Mouse (Mus musculus): ENCODE results near the gene Ing2. TPM values are rescaled to one million over a fixed set of nuclear protein-coding genes. Genes with fewer than 3 reads are reported as not detected.

The Ing2 gene
- total RNA-seq (2014; fragmentation: Nextera tagmentation) (30.6 and 54.4 TPM in 2 replicates), total RNA-seq (2017) (14.6 and 58.2 TPM in 2 replicates)

DNA sequence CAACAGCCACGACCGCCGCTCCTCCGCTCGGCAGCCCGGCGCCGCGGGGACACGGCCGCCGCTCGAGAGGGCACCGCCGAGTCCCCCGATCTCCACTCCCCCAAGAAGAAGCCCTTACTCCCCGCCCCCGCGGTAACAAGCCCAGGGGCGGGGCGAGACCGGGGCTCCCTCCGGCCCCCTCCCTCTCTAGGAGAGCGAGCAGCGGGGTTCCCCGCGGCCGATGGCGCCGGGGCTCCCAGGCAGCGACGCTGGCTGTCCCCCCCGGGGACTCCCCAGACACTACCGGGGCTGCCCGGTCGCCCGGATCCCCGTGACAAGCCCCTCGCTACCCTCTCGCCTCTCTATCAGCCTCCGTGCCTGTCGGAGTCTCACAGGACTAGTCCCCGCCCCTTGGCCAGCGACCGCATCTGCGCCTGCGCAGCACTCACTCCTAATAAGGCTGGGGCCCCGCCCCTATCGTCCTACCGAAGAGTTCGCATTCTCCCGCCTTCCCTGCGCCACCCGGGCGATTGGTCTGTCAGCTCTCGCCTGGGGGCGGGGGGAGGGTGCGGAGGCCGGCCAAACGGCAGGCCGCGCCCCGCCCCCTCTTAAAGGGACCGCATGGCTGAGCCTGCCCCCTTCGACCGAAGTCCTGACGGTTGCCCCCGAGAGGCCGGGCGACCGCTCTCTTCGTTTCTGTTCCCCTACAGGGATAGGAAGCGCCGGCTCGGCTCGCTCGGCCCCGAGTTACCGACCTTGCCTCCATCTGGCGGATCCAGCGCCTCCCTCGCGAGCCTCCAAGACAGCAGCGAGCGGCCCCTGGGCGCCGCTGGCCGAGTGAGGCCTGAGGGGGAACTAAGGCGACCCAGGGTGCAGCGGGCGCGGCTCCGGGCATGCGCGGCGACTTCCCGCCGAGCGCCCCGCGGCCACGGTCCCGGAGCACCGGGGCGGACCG lies at the start of gene Ing2:
TSS of gene Ing2 (minus strand) at position 780 of the 934 bp plus-strand sequence.
- ATAC-seq (replicated peaks; ENCODE audit: low FRiP score, low TSS enrichment, poor library complexity, severe bottlenecking), result peak; percentile 87

DNA sequence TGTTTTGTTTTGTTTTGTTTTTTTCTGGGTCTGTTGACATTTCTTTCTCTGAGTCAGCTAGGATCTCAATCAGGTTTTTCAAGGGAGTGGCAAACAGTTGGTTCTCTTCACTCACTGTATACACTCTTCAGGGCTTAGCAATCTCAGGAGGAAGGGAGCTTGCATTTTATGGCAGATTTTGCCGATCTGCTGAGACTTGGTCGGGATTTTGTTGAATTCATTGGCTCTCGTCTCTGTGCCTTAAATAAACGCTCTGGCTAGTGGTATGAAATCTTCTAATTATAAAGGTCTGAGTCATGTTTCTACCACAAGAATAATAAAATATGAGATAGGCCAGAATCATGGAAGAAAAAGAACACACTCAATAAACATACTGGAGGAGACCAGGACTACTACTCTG lies 46.3 kb upstream of the Ing2 start:
- no peak for ATAC-seq (replicated peaks; ENCODE audit: low FRiP score, low TSS enrichment, poor library complexity, severe bottlenecking)

DNA sequence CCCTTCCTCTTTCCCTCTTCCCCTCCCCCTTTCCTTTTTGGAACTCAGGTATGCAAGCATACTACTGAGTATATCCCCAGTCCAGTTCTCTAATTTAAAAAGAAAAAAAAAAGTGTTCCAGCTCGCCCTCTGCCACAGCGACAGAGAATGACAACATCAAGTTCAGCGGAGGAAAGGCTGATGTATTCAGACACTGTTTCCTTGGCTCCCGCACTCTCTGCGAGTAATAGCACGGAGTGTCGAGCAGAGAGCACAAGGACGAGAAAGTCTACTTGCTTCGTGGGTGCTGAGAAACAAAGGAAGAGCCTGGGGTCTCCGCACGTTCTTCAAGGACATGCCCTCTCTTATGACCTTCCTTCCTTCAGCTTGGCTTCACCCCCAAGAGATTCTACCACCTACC lies 43.3 kb upstream of the Ing2 start:
- ATAC-seq (replicated peaks; ENCODE audit: low FRiP score, low TSS enrichment, poor library complexity, severe bottlenecking), result no peak

DNA sequence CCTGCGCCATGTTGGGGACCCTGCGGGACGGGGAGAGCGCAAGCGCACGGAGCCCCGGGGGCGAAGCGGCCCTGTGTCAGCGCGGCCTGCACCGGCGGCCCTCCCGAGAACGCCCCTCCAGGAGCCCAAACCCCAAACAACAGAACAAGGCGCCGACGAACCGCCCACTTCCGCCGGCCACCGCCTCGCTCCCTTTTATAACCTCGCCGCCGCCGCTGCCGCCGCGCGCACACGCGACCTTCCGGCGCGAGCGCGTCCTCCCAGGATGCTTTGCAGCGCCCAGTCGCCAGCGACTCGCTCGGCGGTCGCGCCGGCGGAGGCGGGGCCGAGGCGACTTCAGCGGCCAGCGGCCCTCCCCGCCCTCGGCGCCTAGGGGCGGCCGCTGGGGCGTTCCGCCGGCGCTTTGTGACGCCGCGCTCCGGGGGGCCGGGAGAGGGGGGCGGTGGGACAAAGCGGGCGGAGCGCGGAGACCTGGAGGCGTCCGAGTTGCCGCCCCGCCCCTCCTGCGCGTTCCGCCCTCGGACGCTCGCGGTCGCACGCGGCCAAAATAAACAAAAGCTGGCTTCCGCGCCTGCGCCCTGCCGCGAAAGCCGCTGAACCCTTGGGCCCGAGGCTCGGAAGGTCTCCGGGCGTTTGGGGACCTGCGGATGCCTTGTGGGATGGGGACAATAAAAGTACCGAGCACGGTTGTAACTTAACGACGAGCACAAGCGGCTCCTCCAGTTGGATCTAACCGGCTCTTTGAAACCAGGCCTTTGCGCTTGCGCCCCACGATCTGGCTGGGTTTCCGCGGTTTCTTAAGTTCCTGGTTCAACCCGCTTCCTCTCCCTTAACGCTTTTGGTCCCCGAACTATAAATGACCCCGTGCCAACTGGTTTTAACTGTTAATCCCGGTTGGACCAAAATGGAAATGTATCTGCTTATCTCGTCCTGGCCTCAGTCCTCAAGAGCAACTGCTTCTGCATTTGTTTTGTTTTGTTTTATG lies 38.7 kb upstream of the Ing2 start, which contains the start of gene Cdkn2aip:
TSS of gene Cdkn2aip (minus strand) at position 172 of the 985 bp plus-strand sequence.
- ATAC-seq (replicated peaks; ENCODE audit: low FRiP score, low TSS enrichment, poor library complexity, severe bottlenecking), result peak; percentile 80

DNA sequence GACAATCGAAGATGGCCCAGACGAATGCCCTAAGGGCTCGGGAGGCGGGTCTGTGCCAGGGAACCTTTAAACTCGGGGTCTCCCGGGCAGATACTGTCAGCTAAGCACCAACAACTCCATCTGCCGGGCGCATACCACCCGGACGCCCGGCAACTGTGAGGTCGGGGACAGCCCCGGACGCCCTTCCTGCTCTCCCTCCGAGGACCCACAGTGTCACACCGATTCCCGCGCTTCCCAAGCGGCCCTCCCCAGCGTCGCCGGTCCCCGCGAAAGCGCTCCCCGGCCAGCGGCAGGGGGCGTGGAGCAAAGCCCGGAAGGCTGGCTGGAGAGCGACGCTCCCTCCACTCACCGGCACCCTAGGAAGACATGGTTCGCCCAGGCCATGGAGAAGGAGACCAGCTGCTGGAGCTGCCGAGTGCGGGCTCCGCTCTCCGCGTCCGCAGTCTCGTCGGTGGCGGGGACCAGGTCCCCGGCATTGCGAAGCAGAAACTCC lies 37.9 kb upstream of the Ing2 start:
- peak; percentile 57 for ATAC-seq (replicated peaks; ENCODE audit: low FRiP score, low TSS enrichment, poor library complexity, severe bottlenecking)

DNA sequence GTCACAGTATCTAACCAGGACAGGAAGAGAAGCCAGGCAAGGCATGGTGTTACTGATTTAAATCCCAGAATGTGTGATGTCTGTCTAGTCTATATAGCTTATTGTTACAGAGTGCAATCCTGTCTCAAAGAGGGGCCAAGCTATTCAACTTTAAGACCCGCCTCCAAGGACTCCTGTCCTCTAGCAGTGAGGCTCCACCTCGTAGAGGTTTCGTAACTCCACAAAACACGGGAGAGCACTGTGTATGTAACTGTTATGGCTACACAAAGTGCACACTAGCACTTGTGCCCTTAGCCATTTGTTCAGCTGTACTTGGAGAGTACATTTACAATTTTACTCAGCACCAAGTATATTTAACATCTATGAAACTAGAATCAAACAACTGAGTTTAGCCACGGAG lies 32.8 kb upstream of the Ing2 start:
- no peak for ATAC-seq (replicated peaks; ENCODE audit: low FRiP score, low TSS enrichment, poor library complexity, severe bottlenecking)

DNA sequence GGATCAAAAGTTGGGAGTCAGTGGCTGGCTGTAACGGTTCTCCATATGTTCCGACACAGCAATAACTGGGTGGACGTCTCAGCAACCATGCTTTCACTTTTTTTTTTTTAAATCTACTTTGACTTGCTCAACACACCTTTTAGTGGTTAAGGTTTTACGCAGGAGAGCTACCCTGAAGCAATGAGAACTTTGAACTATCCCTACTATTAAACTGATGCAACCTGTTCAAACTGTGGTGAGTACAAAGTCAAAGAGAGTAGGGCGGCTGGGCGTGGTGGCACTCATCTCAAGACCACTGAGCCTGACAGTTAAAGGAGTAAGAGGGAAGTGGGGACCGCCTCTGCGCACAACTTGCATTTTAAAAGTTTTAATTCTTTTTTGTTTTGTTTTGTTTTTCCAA lies 31.4 kb upstream of the Ing2 start:
- ATAC-seq (replicated peaks; ENCODE audit: low FRiP score, low TSS enrichment, poor library complexity, severe bottlenecking), result no peak

DNA sequence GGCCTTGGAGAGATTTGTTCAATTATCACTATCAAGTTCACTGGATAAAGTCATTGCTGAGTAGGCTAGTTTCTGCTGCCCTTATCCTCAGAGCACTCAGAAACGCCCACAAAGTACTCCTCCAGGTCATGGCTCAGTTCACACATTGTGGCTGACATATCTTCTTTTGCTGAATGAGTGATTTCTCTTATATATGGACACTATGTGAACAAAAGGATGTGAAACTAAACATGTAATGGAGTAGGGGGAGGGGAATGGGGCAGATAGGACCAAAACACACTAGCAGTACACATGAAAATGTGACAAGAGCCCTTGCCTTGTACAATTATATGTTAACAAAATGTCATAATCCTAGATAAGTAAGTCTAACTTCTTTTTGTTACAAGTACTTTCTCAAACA lies 27.0 kb upstream of the Ing2 start:
- no peak for ATAC-seq (replicated peaks; ENCODE audit: low FRiP score, low TSS enrichment, poor library complexity, severe bottlenecking)

DNA sequence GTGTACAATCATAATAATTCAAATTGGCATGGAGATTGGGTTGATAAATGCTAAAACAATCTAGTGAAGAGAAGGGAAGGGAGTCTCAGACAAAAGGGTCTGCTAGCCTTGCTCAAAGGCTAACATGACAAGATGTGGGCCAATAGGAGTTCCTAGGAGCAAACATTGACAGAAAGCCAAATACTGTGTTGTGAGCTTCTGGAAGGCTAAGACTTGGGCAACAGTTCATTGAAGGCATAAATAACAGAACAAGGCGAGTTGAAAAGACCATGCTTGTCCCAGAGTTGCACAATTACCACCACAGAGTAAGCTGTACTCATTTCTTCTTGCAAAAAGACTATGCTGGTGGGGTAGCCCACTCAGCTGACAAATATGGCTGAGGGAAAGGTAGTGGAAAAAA lies 22.3 kb upstream of the Ing2 start:
- ATAC-seq (replicated peaks; ENCODE audit: low FRiP score, low TSS enrichment, poor library complexity, severe bottlenecking), result no peak

DNA sequence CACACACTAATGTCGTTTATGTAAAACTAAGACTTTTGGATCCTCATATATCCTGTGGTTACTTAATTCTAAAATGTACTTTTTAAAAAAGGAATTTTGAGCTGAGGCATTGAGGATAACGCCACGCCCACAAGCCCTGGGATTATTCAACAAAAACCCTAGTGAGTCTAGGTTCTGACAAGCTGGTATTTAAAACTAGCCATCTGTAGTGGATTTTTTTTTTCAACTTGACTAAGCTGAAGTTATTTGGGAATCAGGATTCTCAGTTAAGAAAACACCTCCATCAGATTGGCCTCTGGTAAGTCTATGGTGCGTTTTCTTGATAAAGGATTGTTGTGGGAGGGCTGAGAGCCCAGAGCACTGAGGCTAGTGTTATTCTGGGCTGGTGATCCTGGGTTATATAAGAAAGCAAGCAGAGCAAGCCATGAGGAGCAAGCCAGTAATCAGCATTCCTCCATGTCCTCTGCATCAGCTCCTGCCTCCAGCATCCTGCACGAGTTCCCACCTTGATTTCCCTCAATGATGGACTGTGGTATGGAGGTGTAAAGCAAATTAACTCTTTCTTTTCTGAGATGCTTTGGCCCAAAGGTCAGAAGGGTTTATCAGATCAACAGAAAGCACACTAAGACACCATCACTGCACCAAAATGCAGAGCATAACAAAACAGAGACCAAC lies 20.2 kb upstream of the Ing2 start:
- ATAC-seq (replicated peaks; ENCODE audit: low FRiP score, low TSS enrichment, poor library complexity, severe bottlenecking), result no peak

DNA sequence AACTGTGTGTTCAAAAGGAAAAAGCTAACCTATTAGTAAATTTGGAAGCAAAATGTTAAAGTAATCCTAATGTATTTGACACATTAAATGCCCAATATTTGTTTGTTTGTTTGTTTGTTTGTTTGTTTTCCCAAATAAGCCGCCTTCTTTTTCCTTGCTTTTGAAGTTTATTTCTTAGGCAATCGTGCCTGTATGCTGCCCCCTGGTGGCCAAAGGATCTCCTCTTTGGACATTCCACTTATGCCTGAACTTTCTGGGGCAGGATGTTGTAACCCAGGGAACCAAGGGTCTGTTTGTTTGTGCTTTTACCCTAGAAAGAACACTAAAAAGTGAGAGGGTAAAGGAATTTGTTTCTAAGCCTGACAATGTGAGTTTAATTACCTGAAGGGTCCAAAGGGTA lies 17.8 kb upstream of the Ing2 start:
- ATAC-seq (replicated peaks; ENCODE audit: low FRiP score, low TSS enrichment, poor library complexity, severe bottlenecking), result no peak

DNA sequence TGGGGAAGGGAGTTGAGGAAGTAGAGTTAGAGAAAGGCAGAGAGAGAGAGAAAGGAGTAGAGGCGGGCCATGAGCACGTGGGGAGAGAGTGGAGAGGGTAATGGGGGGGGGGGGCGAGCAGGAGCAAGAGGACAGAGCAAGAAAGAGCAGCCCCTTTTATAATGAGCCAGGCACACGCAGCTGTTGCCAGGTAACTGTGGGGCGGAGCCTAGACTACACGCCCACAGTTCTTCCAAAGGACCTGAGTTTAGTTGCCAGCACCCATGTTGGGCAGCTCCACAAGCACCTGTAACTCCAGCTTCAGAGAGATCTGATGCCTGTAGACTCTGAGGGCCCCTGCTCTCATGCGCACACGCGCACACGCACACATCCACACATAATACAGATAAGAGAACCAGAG lies 16.5 kb upstream of the Ing2 start:
- ATAC-seq (replicated peaks; ENCODE audit: low FRiP score, low TSS enrichment, poor library complexity, severe bottlenecking), result no peak

DNA sequence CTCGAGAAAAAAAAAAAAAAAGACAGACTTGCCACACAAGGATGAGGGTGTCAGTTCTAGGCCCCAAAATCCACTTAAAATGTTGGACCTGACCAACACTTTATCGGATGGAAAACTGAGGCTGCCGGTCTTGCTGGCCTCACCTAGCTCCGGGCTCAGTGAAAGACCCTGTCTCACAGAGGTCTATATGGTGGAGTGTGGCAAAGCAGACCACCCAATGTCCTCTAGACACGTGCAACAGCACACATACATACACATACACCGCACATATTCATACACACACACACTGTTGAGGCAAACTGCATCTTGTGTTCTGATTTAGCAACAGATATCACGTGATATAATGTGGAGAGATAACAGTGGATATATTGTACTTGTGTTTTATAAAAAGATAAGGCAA lies 15.9 kb upstream of the Ing2 start:
- no peak for ATAC-seq (replicated peaks; ENCODE audit: low FRiP score, low TSS enrichment, poor library complexity, severe bottlenecking)

DNA sequence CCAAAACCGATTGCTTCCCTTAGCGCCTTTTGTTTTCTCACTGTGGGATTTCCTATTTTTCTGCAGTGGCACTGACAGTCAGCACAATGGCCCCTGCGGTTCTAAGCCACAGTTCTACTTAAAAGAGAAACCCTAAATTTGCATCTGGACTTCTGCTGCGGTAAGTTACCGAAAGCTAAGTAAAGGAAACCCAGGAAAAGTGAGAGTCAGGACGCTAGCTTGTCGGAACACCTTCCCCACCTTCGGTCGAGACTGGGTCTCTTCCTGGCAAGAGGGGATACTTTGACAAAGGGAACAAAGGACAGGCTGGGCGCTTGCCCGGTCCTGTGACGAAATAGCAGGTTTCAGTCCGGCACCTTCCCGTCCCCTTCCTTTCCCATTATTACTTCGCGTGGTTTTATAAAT lies 15.3 kb upstream of the Ing2 start:
- peak; percentile 22; the same call in 1 of the 2 replicates for ATAC-seq (replicated peaks; ENCODE audit: low FRiP score, low TSS enrichment, poor library complexity, severe bottlenecking)

DNA sequence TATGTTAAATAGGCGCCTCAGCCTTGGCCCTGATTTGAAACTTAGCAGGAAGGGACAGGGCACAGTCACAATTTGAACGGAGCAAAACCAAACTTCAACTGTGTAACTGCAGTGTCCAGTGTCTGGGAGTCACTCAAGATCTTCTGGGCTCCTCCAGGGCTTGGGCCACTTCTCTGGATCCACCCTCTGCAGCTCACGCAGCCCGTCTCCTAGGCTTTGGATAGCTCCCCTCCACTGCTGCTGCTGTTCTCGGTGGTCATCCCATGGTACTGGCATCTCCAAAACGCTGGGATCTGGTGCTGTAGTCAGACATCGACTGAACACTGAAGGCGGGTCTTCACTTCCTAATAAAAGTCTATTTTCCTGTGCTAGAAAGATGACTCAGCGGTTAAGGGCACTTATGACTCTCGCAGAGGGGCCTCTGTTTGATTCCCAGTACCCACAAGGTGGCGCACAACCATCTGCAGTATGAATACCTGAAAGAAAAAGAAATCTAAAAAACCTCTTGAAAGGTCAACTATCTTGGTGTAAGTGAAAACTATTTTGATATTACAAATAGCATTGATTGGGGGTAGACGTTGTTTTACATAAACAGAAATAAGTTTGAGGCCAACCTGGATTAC lies 14.5 kb upstream of the Ing2 start:
- ATAC-seq (replicated peaks; ENCODE audit: low FRiP score, low TSS enrichment, poor library complexity, severe bottlenecking), result peak; percentile 84

DNA sequence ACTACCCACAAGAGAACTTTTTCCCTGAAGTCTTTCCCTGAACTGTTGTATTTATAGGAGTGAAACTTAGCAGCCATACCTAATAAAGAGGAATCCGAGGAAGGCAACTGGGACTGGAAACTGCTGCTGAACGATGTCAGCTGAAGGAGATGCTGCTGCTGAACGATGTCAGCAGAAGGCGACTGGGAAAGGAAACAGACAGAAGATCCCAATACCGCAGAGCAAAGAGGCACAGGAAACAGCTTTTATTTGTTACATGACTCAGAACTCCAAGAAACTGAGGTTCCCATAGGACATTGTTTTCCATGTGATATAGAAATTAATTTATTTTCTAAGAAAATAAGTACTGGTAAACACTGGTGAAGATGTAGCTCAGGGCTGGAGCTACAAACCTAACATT lies 9.1 kb upstream of the Ing2 start:
- ATAC-seq (replicated peaks; ENCODE audit: low FRiP score, low TSS enrichment, poor library complexity, severe bottlenecking), result no peak

DNA sequence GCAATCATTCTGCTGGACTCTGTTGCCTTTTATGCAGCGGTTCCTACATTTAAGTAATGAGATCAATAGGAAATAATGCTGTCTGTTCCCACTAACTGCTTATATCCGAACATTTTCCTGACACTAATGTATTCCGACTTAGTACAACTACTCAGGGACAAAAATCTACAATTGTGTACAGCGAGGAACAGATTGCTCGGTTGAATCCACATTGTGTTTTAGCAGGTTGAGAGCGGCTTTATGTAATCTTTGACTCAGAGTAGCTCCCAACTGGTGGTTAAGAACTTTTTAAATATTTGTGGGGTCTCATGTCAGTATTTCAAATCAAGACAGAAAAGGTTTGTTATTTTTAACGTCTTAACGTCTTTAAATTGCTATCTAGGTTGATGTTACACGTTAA lies 8.6 kb upstream of the Ing2 start:
- no peak for ATAC-seq (replicated peaks; ENCODE audit: low FRiP score, low TSS enrichment, poor library complexity, severe bottlenecking)

DNA sequence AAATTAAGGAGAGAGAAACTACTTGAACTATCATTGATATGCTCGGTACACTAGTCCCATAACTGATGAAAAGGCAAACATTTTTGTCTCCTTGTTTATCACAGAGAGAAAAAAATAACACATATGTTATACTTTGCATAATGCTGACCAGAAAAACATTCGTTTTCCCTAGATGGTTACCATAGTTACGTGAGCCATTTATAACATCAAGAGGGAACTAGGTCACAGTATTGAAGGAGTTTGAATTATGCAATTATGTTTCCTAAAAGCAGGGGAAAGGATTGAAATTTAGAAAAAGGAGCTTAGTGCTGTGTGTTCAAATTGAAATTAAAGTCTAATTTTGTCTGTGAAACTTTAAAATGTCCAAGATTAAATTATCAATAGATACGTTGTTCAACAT lies 5.0 kb upstream of the Ing2 start:
- no peak for ATAC-seq (replicated peaks; ENCODE audit: low FRiP score, low TSS enrichment, poor library complexity, severe bottlenecking)

DNA sequence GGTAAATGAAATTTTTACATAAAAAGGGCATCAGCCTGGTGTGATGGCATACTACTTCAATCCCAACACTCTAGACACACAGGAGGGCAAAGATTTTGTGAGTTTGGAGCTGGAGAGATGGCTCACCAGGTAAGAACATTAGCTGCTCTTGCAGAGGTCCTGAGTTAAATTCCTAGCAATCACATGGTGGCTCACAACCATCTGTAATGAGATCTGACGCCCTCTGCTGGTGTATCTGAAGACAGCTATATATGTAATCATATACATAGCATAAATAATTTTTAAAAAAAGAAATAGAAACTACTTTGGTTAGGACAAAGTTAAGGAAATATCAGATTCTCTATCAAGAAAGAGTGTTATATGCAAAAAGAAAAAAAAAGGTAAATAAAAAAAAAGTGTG lies 4.2 kb upstream of the Ing2 start:
- ATAC-seq (replicated peaks; ENCODE audit: low FRiP score, low TSS enrichment, poor library complexity, severe bottlenecking), result no peak
